In genomic region chr3:9608441-9608905, GRCm38 (mm10) we compare ENCODE assay signal across 8 mouse cellular contexts. TPM values are rescaled to one million over a fixed set of nuclear protein-coding genes. Genes with fewer than 3 reads are reported as not detected.
DNase-seq lines count a peak whose midpoint lies in the region; ATAC-seq and TF ChIP-seq lines count a peak whose summit lies in the region.

No protein-coding gene starts in this region.

- no peaks in the 10 kb centered on the region for H3K9me3 ChIP-seq in intestine, embryonic 14.5 days (ENCODE audit: control insufficient read depth, low read length)
- H3K9me3 ChIP-seq in limb, embryonic 14.5 days (ENCODE audit: control insufficient read depth, low read length) = no peaks in the 10 kb centered on the region
- no peaks in the 10 kb centered on the region for H3K9me3 ChIP-seq in midbrain, embryonic 12.5 days
- no peaks in the 10 kb centered on the region for H3K9me3 ChIP-seq in stomach, postnatal 0 days (ENCODE audit: control insufficient read depth, low read length)

- WGBS in bone marrow, adult 2 months = under 1% methylated on average over 16 of the region's 16 CpGs
- WGBS in intestine, embryonic 14.5 days = 1% methylated on average over 16 of the region's 16 CpGs
- under 1% methylated on average over 16 of the region's 16 CpGs for WGBS in limb, embryonic 14.5 days
- under 1% methylated on average over 16 of the region's 16 CpGs for WGBS in midbrain, embryonic 12.5 days
- under 1% methylated on average over 16 of the region's 16 CpGs for WGBS in stomach, postnatal 0 days

- no peak; the same call in 1 of the 2 replicates for ATAC-seq in intestine, embryonic 14.5 days (replicated peaks; ENCODE audit: low FRiP score, low TSS enrichment, low read depth)
- ATAC-seq in limb, embryonic 14.5 days (ENCODE audit: low FRiP score, low read depth) = peak; percentile 13; the same call in 1 of the 2 replicates
- ATAC-seq in midbrain, embryonic 12.5 days (ENCODE audit: low FRiP score, low read depth) = peak; percentile 28
- peak; percentile 11; the same call in 1 of the 2 replicates for ATAC-seq in stomach, postnatal 0 days (ENCODE audit: low FRiP score, low TSS enrichment)

- DNase-seq in gastrocnemius, adult 18-20 months (ENCODE audit: low spot score) = peak; percentile 9
- DNase-seq in gastrocnemius, adult 8-10 months (ENCODE audit: low spot score in 2 of 2) = no peak
- peak; percentile 67 for DNase-seq in forelimb bud, embryonic 11.5 days (ENCODE audit: low read depth, low spot score)
- DNase-seq in intestine, embryonic 14.5 days (ENCODE audit: low spot score) = peak; percentile 79
- DNase-seq in limb, embryonic 14.5 days (ENCODE audit: low spot score) = peak; percentile 45
- peak; percentile 57 for DNase-seq in stomach, postnatal 0 days (ENCODE audit: low spot score)

- TF ChIP-seq EP300 in stomach, postnatal 0 days (optimal IDR thresholded peaks at IDR 0.05) = no peak

- H3K4me1 ChIP-seq in bone marrow, adult 2 months (ENCODE audit: control insufficient read depth, insufficient read depth, low read length) = no peaks in the 10 kb centered on the region
- H3K4me1 ChIP-seq in intestine, embryonic 14.5 days (replicated peaks; ENCODE audit: control insufficient read depth, insufficient read depth, low read length) = peaks cover 23% of the 10 kb centered on the region; the same call in 1 of the 2 replicates
- H3K4me1 ChIP-seq in limb, embryonic 14.5 days (ENCODE audit: control insufficient read depth, insufficient read depth, low read length) = peaks cover 26% of the 10 kb centered on the region; the same call in 1 of the 2 replicates
- peaks cover 19% of the 10 kb centered on the region for H3K4me1 ChIP-seq in midbrain, embryonic 12.5 days
- H3K4me1 ChIP-seq in stomach, postnatal 0 days (replicated peaks; ENCODE audit: control insufficient read depth, insufficient read depth) = 0 out of 2 replicates have a peak, but pooled peaks cover 9% of the 10 kb centered on the region

- no peaks in the 10 kb centered on the region for H3K27me3 ChIP-seq in intestine, embryonic 14.5 days (replicated peaks; ENCODE audit: control insufficient read depth, insufficient read depth, low read length)
- H3K27me3 ChIP-seq in limb, embryonic 14.5 days (ENCODE audit: control insufficient read depth, insufficient read depth, low read length) = no peaks in the 10 kb centered on the region
- peaks cover 12% of the 10 kb centered on the region; the same call in 1 of the 2 replicates for H3K27me3 ChIP-seq in midbrain, embryonic 12.5 days
- no peaks in the 10 kb centered on the region for H3K27me3 ChIP-seq in stomach, postnatal 0 days (ENCODE audit: control insufficient read depth, insufficient read depth, low read length)

- no peak for TF ChIP-seq POLR2A in bone marrow, adult 2 months (IDR thresholded peaks at IDR 0.05; ENCODE audit: borderline replicate concordance, control insufficient read depth, low read depth, low read length)
- TF ChIP-seq POLR2A in limb, embryonic 14.5 days (IDR thresholded peaks at IDR 0.05; ENCODE audit: borderline replicate concordance, extremely low read depth, insufficient read depth, insufficient read length) = no peak

- peak overlapping the region; percentile 84 for H3K9ac ChIP-seq in intestine, embryonic 14.5 days (ENCODE audit: low read length)
- H3K9ac ChIP-seq in limb, embryonic 14.5 days (ENCODE audit: low read depth, low read length, severe bottlenecking) = peak overlapping the region; percentile 90
- peak overlapping the region; percentile 94; the same call in 1 of the 2 replicates for H3K9ac ChIP-seq in midbrain, embryonic 12.5 days (replicated peaks)
- peak overlapping the region; percentile 85 for H3K9ac ChIP-seq in stomach, postnatal 0 days (ENCODE audit: low read length)

- no peaks in the 10 kb centered on the region for H3K36me3 ChIP-seq in intestine, embryonic 14.5 days (ENCODE audit: control insufficient read depth, insufficient read depth, low read length)
- no peaks in the 10 kb centered on the region for H3K36me3 ChIP-seq in limb, embryonic 14.5 days (ENCODE audit: control insufficient read depth, insufficient read depth, low read length)
- H3K36me3 ChIP-seq in midbrain, embryonic 12.5 days = no peaks in the 10 kb centered on the region
- H3K36me3 ChIP-seq in stomach, postnatal 0 days (ENCODE audit: control insufficient read depth, insufficient read depth, low read length) = no peaks in the 10 kb centered on the region

- peak overlapping the region; percentile 70 for H3K4me3 ChIP-seq in bone marrow, adult 2 months (replicated peaks; ENCODE audit: control insufficient read depth, low read depth, low read length)
- H3K4me3 ChIP-seq in intestine, embryonic 14.5 days (ENCODE audit: low read depth, low read length) = peak overlapping the region; percentile 86
- peak overlapping the region; percentile 84 for H3K4me3 ChIP-seq in limb, embryonic 14.5 days (replicated peaks; ENCODE audit: low read length)
- H3K4me3 ChIP-seq in midbrain, embryonic 12.5 days = peak overlapping the region; percentile 87
- peak overlapping the region; percentile 69 for H3K4me3 ChIP-seq in stomach, postnatal 0 days (ENCODE audit: low read depth, low read length)

- peak overlapping the region; percentile 89 for H3K4me2 ChIP-seq in intestine, embryonic 14.5 days (ENCODE audit: low read length)
- H3K4me2 ChIP-seq in limb, embryonic 14.5 days (replicated peaks; ENCODE audit: low read depth, low read length, severe bottlenecking) = peak overlapping the region; percentile 86
- peak overlapping the region; percentile 84 for H3K4me2 ChIP-seq in midbrain, embryonic 12.5 days (replicated peaks)
- peak overlapping the region; percentile 67 for H3K4me2 ChIP-seq in stomach, postnatal 0 days (replicated peaks; ENCODE audit: low read depth)

- H3K27ac ChIP-seq in bone marrow, adult 2 months (ENCODE audit: control insufficient read depth, insufficient read depth, low read depth, low read length, poor library complexity) = peak overlapping the region; percentile 59; the same call in 1 of the 2 replicates
- 0 out of 2 replicates have a peak overlapping the region, but pooled peaks have one; percentile 90 for H3K27ac ChIP-seq in intestine, embryonic 14.5 days (ENCODE audit: low read depth)
- H3K27ac ChIP-seq in limb, embryonic 14.5 days (replicated peaks; ENCODE audit: low read depth, low read length) = peak overlapping the region; percentile 94; the same call in 1 of the 2 replicates
- peak overlapping the region; percentile 95 for H3K27ac ChIP-seq in midbrain, embryonic 12.5 days (replicated peaks)
- H3K27ac ChIP-seq in stomach, postnatal 0 days (replicated peaks) = peak overlapping the region; percentile 97

- TF ChIP-seq CTCF in bone marrow, adult 2 months (IDR thresholded peaks at IDR 0.05; ENCODE audit: control insufficient read depth, insufficient read depth, low read length) = no peak
- TF ChIP-seq CTCF in stomach, postnatal 0 days (IDR thresholded peaks at IDR 0.05; ENCODE audit: low read depth) = no peak

RNA-seq across cellular contexts. Expression of gene Zfp704, which starts 1.4 kb away (rescaled TPM):
- 1 to 10 TPM; 4.7 to 5.6 TPM for total RNA-seq in gastrocnemius, adult 18-20 months (2021)
- 1 to 10 TPM; 3.5 to 5.2 (median 4.8) TPM for total RNA-seq in gastrocnemius, adult 8-10 months (2022)
- 1.2 and 2.1 TPM in 2 replicates for polyA plus RNA-seq in bone marrow, adult 2 months (2011; ENCODE audit: insufficient read depth, insufficient read length, low replicate concordance, missing spikeins)
- polyA plus RNA-seq in intestine, embryonic 14.5 days (2014; fragmentation: Nextera tagmentation; extraction: Ambion mirVana) = 9.5 and 12.0 TPM in 2 replicates
- 13.4 and 13.8 TPM in 2 replicates for polyA plus RNA-seq in limb, embryonic 14.5 days (2012; rRNA removed)
- 13.4 and 14.3 TPM in 2 replicates for polyA plus RNA-seq in limb, embryonic 14.5 days (2014; fragmentation: Nextera tagmentation; extraction: Ambion mirVana)
- 6.9 and 7.6 TPM in 2 replicates for polyA plus RNA-seq in midbrain, embryonic 12.5 days (2016; fragmentation: Nextera tagmentation; extraction: Ambion mirVana)
- polyA plus RNA-seq in stomach, postnatal 0 days (2015; fragmentation: Nextera tagmentation; extraction: Ambion mirVana) = 3.4 and 3.9 TPM in 2 replicates

Comparison
In these comparisons a context has a peak if more than half of its experiments do, and no peak if none do; other contexts are left out.
1. DNase-seq: peak in gastrocnemius, adult 18-20 months (single experiment), forelimb bud, embryonic 11.5 days (single experiment), intestine, embryonic 14.5 days (single experiment), limb, embryonic 14.5 days (single experiment) and stomach, postnatal 0 days (single experiment); none in gastrocnemius, adult 8-10 months (0 of 2).
2. Peak in every context shown above with its lines, with median percentiles within 50 percentile points of each other: H3K27ac ChIP-seq, H3K4me3 ChIP-seq, H3K4me2 ChIP-seq and H3K9ac ChIP-seq.